Mouse (Mus musculus) hindbrain, embryonic 11.5 days (tissue): Measurements from ENCODE around the gene Snf8. TPM values are rescaled to one million over a fixed set of nuclear protein-coding genes. Genes with fewer than 3 reads are reported as not detected.

Experiments used
- ATAC-seq: fragments of 200-750 bp; cut with Nextera tagmentation; 2 replicates; pipeline ENCODE4 v1.8.0; 2017; ENCODE audit warnings: mild to moderate bottlenecking, moderate TSS enrichment, moderate library complexity; ENCODE audit not compliant: low FRiP score
- DNase-seq: peaks from one replicate; pipeline ENCODE4 v3.0.0-alpha.2; 2015; ENCODE audit warnings: low spot score
- H3K27ac ChIP-seq: fragments of 300-500 bp; sonication (generic); 2 replicates; pipeline ENCODE4 v1.5.1; 2014; ENCODE audit warnings: mild to moderate bottlenecking, low read depth, low read length
- H3K27me3 ChIP-seq: fragments of 300-500 bp; sonication (generic); 2 replicates; pipeline ENCODE4 v1.6.1; 2014; ENCODE audit warnings: mild to moderate bottlenecking, low read length, moderate library complexity, mixed read lengths; ENCODE audit not compliant: control insufficient read depth, insufficient read depth
- H3K36me3 ChIP-seq: fragments of 300-500 bp; sonication (generic); 2 replicates; pipeline ENCODE4 v1.6.1; 2014; ENCODE audit warnings: mild to moderate bottlenecking, low read length, moderate library complexity, mixed read lengths; ENCODE audit not compliant: control insufficient read depth, insufficient read depth
- H3K4me1 ChIP-seq: fragments of 300-500 bp; sonication (generic); replicated peaks from 2 replicates; pipeline ENCODE4 v1.6.1; 2014; ENCODE audit warnings: low read length, mixed read lengths; ENCODE audit not compliant: control insufficient read depth, insufficient read depth
- H3K4me2 ChIP-seq: fragments of 300-500 bp; sonication (generic); replicated peaks from 2 replicates; pipeline ENCODE4 v1.6.1; 2014; ENCODE audit warnings: mild to moderate bottlenecking, low read depth, low read length
- H3K4me3 ChIP-seq: fragments of 300-500 bp; sonication (generic); 2 replicates; pipeline ENCODE4 v1.5.1; 2014; ENCODE audit warnings: low read depth, low read length
- H3K9ac ChIP-seq: fragments of 300-500 bp; sonication (generic); 2 replicates; pipeline ENCODE4 v1.6.1; 2014; ENCODE audit warnings: low read depth, low read length
- H3K9me3 ChIP-seq: fragments of 300-500 bp; sonication (generic); 2 replicates; pipeline ENCODE4 v1.6.1; 2016; ENCODE audit warnings: low read length; ENCODE audit not compliant: control insufficient read depth
- WGBS: fragments of 180-500 bp; shearing (Covaris S2); extraction: QIAGEN DNeasy Blood & Tissue Kit; methylation state at CpG from one replicate; pipeline ENCODE4 v1.1.7; 2014; 5-methylcytosine and 5-hydroxymethylcytosine counted together
- polyA plus RNA-seq: library from polyadenylated mRNA; unstranded; fragments of >200 nt; fragmentation: Nextera tagmentation; extraction: Ambion mirVana; gene quantifications from 2 replicates; pipeline ENCODE4 v1.2.1, GENCODE M21; 2014

Gene Snf8
- polyA plus RNA-seq, 1 experiment from 2014 or later: 47.3 TPM

- DNase-seq (peak; percentile 33), ATAC-seq (no peak)
- no peaks in the 10 kb centered on the region; the same call in 1 of the 2 replicates for H3K4me1 ChIP-seq
- H3K4me2 ChIP-seq: peak overlapping the region; percentile 26; the same call in 1 of the 2 replicates
- H3K27me3 ChIP-seq: no peaks in the 10 kb centered on the region
- H3K27ac ChIP-seq: no peak overlapping the region
- H3K9me3 ChIP-seq: no peaks in the 10 kb centered on the region
- 0 out of 2 replicates have a peak overlapping the region, but pooled peaks have one; percentile 34 for H3K9ac ChIP-seq
- no peak overlapping the region for H3K4me3 ChIP-seq
- WGBS: 7% methylated on average over 5 of the region's 8 CpGs
- H3K36me3 ChIP-seq: no peaks in the 10 kb centered on the region
Measured at GRCm38 (mm10) chr11:96011982-96012381, 22.7 kb upstream of the Snf8 start.

GRCm38 (mm10) chr11:96015421-96015820 lies 19.3 kb upstream of the Snf8 start:
- H3K4me2 ChIP-seq: no peak overlapping the region
- WGBS: 54% methylated on average over 5 of the region's 5 CpGs
- ATAC-seq (no peak), DNase-seq (no peak)
- H3K27me3 ChIP-seq: no peaks in the 10 kb centered on the region
- no peaks in the 10 kb centered on the region; the same call in 1 of the 2 replicates for H3K4me1 ChIP-seq
- H3K9me3 ChIP-seq: no peaks in the 10 kb centered on the region
- H3K9ac ChIP-seq: no peak overlapping the region
- H3K36me3 ChIP-seq: no peaks in the 10 kb centered on the region
- no peak overlapping the region for H3K4me3 ChIP-seq
- H3K27ac ChIP-seq: no peak overlapping the region

GRCm38 (mm10) chr11:96017941-96018351 lies 16.7 kb upstream of the Snf8 start:
- H3K36me3 ChIP-seq: no peaks in the 10 kb centered on the region
- DNase-seq: no peak
- no peak overlapping the region for H3K9ac ChIP-seq
- H3K27ac ChIP-seq: no peak overlapping the region
- H3K4me1 ChIP-seq: no peaks in the 10 kb centered on the region
- no peaks in the 10 kb centered on the region for H3K27me3 ChIP-seq
- WGBS: 15% methylated on average over 9 of the region's 9 CpGs
- H3K4me2 ChIP-seq: no peak overlapping the region
- no peaks in the 10 kb centered on the region for H3K9me3 ChIP-seq
- H3K4me3 ChIP-seq: no peak overlapping the region
- no peak for ATAC-seq

GRCm38 (mm10) chr11:96020622-96021021 lies 14.1 kb upstream of the Snf8 start:
- H3K4me3 ChIP-seq: no peak overlapping the region
- WGBS: 69% methylated on average over 4 of the region's 4 CpGs
- ATAC-seq (no peak), DNase-seq (no peak)
- no peaks in the 10 kb centered on the region for H3K27me3 ChIP-seq
- H3K9ac ChIP-seq: no peak overlapping the region
- no peak overlapping the region for H3K4me2 ChIP-seq
- no peaks in the 10 kb centered on the region for H3K36me3 ChIP-seq
- no peak overlapping the region for H3K27ac ChIP-seq
- no peaks in the 10 kb centered on the region for H3K9me3 ChIP-seq
- no peaks in the 10 kb centered on the region for H3K4me1 ChIP-seq

GRCm38 (mm10) chr11:96028130-96028529 lies 6.6 kb upstream of the Snf8 start:
- no peaks in the 10 kb centered on the region for H3K36me3 ChIP-seq
- H3K4me2 ChIP-seq: no peak overlapping the region
- no peak overlapping the region for H3K27ac ChIP-seq
- H3K4me3 ChIP-seq: no peak overlapping the region
- no peak for DNase-seq
- no peak for ATAC-seq
- no peaks in the 10 kb centered on the region for H3K9me3 ChIP-seq
- WGBS: 60% methylated on average over 5 of the region's 5 CpGs
- no peaks in the 10 kb centered on the region for H3K4me1 ChIP-seq
- no peaks in the 10 kb centered on the region; the same call in 1 of the 2 replicates for H3K27me3 ChIP-seq
- no peak overlapping the region for H3K9ac ChIP-seq

DNA sequence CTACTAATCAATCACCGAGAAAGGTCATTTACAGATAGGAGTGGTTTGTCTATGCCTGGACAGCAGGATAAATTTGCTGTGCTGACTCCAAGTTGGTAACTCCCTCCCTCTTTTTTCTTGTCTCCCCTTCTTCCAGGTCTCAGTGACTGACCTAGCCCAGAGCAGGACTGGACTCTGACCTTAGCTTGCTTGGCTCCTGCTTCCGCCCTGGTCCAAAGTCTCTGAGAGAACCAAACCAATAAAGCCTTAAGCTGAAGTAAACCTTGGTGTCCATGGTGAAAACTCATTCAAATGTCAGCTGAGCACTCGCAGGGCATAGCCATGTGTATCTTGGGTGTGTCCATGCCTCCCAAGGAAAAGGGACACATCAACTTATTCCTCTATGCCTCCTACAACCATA lies 4.1 kb upstream of the Snf8 start:
- ATAC-seq (no peak), DNase-seq (no peak)
- no peak overlapping the region for H3K27ac ChIP-seq
- H3K27me3 ChIP-seq: no peaks in the 10 kb centered on the region; the same call in 1 of the 2 replicates
- H3K9me3 ChIP-seq: no peaks in the 10 kb centered on the region
- no peak overlapping the region for H3K9ac ChIP-seq
- no peaks in the 10 kb centered on the region for H3K36me3 ChIP-seq
- H3K4me2 ChIP-seq: no peak overlapping the region
- H3K4me3 ChIP-seq: no peak overlapping the region
- 89% methylated on average over 3 of the region's 3 CpGs for WGBS
- H3K4me1 ChIP-seq: no peaks in the 10 kb centered on the region; the same call in 1 of the 2 replicates

DNA sequence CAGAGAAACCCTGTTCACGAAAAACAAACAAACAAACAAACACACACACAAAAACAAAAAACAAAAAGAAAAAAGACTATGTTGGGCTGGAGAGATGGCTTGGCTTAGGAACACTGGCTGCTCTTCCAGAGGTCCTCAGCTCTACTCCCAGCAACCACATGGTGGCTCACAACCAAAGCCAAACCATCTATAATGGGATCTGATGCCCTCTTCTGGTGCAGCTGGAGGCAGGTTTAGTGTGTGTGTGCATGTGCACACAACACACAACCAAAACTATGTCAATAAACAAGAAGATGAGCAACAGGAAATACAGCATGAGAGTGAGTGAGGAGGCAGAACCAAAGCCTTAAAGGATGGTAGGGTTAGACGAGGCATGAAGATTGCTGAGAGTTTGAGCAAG lies 3.0 kb upstream of the Snf8 start:
- Histone ChIP-seq H3K36me3 (no peaks in the 10 kb centered on the region), H3K4me2 (no peak overlapping the region), H3K4me1 (no peaks in the 10 kb centered on the region; the same call in 1 of the 2 replicates), H3K27me3 (no peaks in the 10 kb centered on the region; the same call in 1 of the 2 replicates), H3K9me3 (no peaks in the 10 kb centered on the region), H3K4me3 (no peak overlapping the region), H3K9ac (no peak overlapping the region), H3K27ac (no peak overlapping the region)
- 83% methylated on average over 2 of the region's 2 CpGs for WGBS
- no peak for ATAC-seq
- no peak for DNase-seq

GRCm38 (mm10) chr11:96033264-96033663 lies 1.4 kb upstream of the Snf8 start:
- Histone ChIP-seq H3K27me3 (no peaks in the 10 kb centered on the region; the same call in 1 of the 2 replicates), H3K36me3 (no peaks in the 10 kb centered on the region), H3K4me1 (no peaks in the 10 kb centered on the region; the same call in 1 of the 2 replicates), H3K9ac (no peak overlapping the region), H3K9me3 (no peaks in the 10 kb centered on the region), H3K4me2 (no peak overlapping the region), H3K4me3 (no peak overlapping the region), H3K27ac (no peak overlapping the region)
- ATAC-seq: no peak
- no peak for DNase-seq
- 93% methylated on average over 3 of the region's 3 CpGs for WGBS

GRCm38 (mm10) chr11:96034116-96034515 lies 569 bp upstream of the Snf8 start:
- Histone ChIP-seq H3K36me3 (no peaks in the 10 kb centered on the region), H3K27ac (no peak overlapping the region), H3K9ac (no peak overlapping the region), H3K4me1 (no peaks in the 10 kb centered on the region; the same call in 1 of the 2 replicates), H3K4me2 (peak overlapping the region; percentile 86), H3K4me3 (peak overlapping the region; percentile 87), H3K27me3 (no peaks in the 10 kb centered on the region; the same call in 1 of the 2 replicates), H3K9me3 (no peaks in the 10 kb centered on the region)
- DNase-seq (no peak), ATAC-seq (no peak)
- WGBS: 49% methylated on average over 8 of the region's 8 CpGs
